Mouse (Mus musculus) CD8-positive naive resting alpha-beta T cell, adult 2 months (primary cell): ENCODE measurements around the gene D230025D16Rik.

ENCODE experiments used
- DNase-seq, 2 experiments: peaks; one replicate each; pipeline ENCODE4 v3.0.0; 2022; ENCODE audit warnings: low read depth in 2 of 2, low spot score in 2 of 2

D230025D16Rik gene

DNA sequence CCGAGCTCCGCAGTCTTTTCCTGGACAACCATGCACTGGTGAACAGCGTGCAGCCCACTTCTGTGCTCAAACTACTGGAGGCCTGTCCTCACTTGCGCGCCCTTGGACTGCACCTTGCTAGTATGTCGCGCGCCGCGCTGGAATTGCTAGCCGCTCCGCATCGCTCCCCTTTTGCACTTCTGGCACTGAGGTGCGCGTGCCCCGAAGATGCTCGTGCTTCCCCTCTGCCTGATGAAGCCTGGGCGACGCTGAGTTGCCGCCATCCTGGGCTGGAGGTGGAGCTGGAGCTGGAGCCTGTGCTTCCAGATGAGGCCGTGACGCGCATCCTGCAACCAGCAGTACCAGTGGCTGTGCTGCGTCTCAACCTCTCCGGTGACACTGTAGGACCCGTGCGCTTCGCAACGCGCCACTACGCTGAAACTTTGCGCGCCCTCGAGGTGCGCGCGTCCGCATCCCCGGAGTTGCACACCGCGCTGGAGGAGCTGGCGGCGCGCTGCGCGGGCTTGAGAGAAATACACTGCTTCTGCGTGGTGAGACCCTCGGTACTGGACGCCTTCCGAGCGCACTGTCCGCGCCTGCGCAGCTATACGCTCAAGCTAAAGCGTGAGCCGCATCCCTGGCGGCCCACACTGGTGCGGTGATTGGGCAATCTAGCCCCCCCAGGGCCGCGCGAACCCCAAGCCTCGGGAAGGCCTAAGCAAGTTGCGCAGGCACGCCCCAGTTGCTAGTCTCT is 43.6 kb downstream of the D230025D16Rik start:
- no peak for DNase-seq

DNA sequence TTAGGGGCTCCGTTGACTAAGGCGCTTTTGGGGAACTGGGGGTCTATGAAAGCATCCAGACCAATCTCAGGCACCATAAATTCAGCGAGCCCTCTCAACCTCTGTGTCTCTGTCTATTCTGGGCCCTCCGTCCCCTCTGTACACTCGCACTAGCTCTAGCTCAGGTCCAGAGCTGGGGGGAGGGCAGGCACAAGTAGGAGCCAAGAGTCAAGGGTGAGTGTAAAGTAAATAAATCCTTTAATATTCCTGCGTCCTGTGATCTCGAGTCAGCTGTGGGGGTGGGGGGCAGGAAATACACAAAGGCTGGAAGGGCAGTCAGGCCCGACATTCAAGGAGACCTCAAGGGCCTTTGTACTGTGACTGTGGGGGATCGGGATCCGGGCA is 44.1 kb downstream of the D230025D16Rik start:
- DNase-seq: no peak

DNA sequence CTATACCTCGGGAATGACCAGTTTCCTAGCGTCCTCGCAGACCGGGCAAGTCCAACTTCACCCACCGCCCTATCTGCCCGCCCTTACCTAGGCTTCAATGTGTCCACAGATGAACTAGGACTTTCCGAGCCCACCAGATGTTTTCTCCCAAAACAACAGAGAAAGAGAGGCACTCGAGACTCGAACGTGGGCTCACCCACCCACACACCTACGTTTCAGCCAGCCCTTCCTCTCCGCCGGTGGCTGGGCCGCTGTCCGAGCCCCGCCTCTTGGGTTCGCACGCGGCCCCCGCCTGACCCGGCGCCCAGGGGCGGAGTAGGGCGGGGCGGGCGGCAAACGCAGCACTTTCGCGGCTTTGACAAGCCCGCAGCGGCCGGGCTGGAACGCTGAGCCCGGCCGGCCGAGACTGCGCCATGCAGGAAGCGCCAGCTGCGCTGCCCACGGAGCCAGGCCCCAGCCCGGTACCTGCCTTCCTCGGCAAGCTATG is 44.6 kb downstream of the D230025D16Rik start, which contains the start of gene Hsf4:
Hsf4 (plus strand) TSS at position 341 of the 487 bp plus-strand sequence.
- DNase-seq: no peak

DNA sequence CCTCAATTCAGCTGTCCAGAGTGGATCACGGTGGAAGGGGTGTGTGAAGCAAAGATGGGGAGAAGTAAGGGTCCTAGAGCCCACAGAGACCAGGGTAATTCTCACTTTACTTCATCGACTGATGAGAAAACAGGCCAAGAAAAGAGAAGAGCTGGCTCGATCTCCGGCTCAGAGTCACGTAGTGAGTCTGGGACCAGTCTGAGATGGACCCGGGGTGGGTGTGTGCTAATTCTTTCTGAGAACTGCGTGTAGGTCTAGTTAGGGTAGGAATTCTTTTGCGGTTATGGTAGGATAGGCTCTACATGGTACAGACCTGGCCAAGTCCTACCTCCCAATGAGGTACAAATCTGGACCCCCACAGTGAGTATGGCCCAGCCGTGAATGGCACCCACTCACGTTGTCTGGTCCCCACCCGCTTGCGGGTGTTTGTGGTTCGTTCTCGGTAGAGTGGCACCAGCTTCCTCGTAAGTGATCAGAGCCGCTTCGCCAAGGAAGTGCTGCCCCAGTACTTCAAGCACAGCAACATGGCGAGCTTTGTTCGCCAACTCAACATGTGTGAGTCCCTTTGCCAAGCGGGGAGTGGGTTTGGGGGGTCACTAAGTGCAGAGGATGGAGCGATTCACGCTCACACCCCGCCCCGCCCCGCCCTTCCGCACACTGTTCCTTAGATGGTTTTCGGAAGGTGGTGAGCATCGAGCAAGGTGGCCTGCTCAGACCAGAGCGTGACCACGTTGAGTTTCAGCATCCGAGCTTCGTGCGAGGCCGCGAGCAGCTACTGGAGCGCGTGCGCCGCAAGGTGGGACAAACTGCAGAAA is 45.4 kb downstream of the D230025D16Rik start:
- DNase-seq: no peak

DNA sequence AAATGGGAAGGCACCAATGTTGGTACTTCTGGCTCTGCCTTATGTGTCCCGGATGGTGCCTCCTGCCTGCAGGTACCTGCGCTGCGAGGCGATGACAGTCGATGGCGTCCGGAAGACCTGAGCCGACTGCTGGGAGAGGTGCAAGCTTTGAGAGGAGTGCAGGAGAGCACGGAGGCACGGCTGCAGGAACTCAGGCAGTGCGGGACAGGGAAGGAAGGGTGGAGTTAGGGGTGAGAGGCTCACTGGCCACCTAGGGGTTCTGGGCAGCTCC is 45.9 kb downstream of the D230025D16Rik start:
- DNase-seq: no peak

DNA sequence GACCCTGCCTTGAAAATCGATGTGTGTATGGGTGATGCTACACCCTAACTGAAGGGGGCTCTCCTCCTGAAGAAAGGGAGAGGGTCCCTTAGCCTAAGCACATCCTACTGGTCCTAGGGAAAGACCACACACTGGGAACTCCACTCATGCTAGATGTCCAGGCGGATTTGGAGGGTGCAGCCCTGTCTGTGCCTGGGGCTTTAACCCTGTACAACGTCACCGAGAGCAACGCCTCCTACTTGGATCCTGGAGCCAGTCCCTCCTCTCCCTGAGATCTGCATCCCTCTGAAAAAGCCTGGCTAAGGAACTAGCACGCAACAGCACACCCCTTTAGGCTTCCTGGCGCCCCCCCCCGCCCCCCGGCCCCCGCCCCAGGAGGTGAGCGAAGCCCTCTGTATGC is 50.4 kb downstream of the D230025D16Rik start:
- DNase-seq: no peak

DNA sequence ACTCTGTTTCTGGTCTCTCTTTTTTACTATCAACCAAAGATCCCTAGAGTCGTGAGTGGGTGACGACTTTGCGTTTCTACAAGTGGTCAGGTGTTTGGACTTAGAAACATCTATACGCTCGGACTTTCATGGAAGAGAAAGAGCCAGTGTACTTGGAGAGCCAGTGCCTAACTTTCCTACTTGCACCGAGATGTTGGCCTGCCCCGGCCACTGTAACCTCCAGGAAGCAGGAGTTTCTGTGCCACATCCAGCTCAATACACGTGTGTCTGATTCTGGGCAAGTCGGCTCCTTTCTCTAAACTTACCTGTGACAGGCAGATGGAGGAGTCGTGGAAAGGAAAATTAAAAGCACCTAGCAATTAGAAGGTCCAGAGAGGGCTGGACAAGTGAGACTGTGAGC is 50.9 kb downstream of the D230025D16Rik start, which contains the start of gene Nol3:
Nol3 (plus strand) TSS at position 301 of the 400 bp plus-strand sequence.
- no peak for DNase-seq

DNA sequence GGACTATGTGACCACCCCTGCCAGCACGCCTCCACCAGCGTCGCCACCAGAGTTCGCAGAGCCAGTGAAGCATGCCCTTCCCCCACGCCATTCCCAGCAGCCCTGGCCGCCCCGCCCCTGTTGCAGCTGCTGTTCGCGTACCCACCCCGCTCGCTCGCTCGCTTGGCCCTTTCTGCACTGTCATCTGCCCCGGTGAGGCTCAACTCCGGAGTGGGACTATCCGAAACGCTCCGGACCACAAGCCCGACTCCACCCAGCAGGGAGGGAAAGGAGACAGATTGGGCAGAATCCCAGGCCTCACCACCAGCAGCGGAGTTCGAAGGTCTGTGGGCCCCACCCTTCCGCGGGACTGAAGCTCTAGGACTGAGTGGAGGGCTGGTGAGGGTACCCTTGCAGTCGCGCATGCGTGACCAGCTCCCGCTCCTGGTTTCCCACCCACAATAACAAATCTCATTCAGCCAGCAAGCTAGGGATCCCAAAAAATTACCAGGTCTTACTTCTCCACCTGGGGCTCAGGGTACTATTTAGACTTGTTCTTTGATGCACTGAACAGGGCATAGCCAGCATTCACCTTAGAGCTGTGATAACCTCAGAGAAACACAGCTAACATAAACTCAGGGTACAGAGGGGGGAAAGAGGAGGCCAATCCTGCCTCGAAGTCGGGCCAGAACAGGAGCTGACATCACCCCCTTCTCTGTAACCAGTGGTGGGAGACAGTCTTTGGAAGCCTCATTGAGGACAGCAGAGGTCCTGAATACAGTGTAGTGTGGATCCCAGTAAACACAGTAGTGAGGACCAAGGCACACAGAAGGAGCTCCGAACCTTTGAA is 51.6 kb downstream of the D230025D16Rik start:
- DNase-seq: no peak

DNA sequence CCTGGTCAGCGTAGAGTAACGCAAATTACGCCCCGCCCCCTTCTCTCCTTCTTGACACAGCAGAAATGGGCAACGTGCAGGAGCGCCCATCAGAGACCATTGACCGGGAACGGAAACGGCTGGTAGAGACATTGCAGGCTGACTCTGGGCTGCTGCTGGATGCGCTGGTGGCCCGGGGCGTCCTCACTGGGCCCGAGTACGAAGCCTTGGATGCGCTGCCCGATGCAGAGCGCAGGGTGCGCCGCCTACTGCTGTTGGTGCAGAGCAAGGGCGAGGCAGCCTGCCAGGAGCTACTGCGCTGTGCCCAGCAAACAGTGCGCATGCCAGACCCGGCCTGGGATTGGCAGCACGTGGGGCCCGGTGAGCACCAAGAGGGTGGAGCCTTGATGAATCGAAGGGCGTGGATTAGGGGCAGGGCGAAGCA is 54.0 kb downstream of the D230025D16Rik start:
- DNase-seq: no peak

DNA sequence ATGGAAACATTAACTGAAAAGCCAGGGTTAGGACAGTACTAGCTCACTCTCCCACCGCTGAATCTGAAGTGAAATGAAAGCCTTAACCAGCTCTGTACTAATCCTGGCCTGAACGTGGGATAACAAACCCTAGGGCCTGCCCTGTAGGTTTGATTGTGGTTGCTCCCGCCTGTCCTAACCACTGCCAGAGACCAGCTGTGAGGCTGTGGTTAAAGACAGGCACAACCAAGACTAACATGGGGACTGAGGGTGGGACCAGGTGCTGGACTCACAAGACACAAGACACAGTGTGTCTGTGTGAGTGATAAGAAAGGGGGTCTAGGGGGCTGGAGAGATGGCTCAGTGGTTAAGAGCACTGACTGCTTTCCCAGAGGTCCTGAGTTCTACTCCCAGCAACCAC is 55.6 kb downstream of the D230025D16Rik start:
- DNase-seq: no peak

DNA sequence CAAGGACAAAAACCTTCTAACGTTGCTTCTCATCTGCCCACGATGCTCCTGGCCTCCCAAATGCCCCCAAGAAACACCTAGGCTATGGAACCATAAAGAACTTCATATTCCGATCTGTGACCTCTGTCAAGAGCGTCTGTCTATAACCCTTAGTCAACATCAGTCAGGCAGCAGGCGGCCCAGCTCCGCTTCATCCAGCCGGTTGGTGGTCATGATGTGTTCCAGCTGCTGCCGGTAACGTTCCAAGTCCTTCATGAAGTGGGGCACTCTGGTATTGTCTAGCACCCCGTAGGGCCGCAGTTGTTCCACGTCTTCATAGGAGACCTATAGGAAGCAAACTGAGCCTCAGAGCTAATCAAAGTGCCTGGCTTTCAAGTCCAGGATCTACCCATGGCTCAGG is 56.9 kb downstream of the D230025D16Rik start:
- DNase-seq: no peak

DNA sequence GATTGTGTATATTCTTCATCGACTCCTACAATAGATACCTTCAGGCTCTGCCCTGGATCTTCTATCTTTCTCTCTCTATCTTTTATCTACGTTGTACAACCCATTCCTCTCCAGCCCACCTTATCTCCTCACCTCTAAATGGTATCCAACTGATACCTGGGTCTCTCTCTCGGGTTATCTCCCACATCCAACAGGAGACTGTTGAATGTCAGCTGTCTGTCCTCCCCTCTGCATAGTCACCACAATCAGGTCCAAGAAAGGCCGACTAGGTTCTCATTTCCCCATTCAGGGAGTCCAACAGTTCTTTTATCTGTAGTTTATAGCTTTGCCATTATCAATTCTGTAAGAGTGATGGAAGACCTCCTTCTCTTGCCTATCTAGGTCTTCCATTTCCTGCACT is 57.3 kb downstream of the D230025D16Rik start:
- DNase-seq: no peak

DNA sequence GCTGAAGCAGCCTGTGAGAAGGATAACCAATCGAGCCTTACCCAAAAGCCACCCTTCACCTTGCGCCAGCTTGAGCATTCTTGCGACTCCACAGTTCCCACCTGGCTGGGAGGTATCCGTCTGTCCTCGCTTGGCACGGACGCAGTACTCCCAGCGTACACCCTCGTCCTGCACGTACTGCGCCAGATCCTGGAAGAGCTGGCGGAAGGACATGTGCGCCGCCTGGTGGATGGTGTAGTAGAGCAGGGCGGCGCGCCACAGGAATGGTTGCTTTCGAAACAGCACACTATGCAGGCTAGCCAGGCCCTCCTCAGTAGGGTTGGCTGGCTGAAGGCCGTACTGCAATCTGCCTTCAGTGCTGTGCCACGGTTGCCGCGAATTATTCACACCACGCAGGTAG is 58.1 kb downstream of the D230025D16Rik start:
- DNase-seq: no peak

DNA sequence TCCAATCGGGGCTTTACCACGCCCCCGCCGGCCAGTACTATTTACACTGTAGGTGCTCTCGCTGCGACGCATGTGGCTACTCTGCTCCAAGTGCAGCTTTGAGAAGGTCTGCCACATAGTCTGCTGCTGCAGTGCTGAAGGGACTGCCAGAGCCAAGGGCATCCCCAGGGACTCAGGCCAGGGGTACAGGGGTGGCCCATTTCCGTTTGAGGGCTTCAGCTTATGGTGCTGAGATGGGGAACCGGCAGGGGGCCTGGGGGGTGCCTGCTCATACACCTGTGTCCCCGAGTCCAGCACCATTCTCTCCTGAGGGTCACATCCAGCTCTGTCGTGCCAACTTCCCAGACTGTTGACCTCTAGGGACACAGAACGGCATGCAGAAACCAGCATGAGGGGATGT is 60.6 kb downstream of the D230025D16Rik start:
- no peak for DNase-seq

DNA sequence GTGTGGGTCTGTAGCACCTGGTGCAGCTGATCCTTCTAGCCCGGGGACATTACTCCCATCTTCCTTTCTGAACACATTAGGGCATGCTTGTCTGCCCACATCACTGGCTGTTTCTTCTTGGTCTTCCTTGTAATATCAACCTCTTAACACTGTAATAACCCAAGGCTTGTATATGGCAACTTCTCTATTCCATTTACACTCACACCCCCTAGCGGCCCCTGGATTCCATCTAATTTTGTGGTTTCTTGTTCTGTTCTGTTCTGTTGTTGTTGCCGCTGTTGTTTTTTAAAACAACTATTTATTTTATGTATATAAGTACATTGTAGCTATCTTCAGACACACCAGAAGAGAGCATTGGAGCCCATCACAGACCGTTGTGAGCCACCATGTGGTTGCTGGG is 62.0 kb downstream of the D230025D16Rik start:
- no peak for DNase-seq

DNA sequence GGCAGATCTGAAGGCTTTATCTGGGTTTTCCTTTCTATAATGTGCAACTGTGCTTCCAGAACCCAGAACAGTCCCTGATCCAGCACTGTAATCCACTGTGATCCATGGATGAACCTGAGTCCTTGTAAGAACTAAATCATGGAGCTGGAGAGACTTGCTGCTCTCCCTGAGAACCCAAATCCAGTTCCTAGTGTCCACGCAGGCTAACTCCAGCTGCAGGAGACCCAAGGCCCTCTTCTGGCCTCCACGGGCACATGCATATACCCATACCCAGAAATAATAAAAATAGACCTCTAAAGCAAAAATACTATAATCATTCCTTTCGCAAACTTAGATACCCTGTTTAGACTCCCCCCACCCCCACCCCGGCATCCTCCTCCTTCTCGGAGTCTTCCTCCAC is 63.3 kb downstream of the D230025D16Rik start:
- DNase-seq: no peak

DNA sequence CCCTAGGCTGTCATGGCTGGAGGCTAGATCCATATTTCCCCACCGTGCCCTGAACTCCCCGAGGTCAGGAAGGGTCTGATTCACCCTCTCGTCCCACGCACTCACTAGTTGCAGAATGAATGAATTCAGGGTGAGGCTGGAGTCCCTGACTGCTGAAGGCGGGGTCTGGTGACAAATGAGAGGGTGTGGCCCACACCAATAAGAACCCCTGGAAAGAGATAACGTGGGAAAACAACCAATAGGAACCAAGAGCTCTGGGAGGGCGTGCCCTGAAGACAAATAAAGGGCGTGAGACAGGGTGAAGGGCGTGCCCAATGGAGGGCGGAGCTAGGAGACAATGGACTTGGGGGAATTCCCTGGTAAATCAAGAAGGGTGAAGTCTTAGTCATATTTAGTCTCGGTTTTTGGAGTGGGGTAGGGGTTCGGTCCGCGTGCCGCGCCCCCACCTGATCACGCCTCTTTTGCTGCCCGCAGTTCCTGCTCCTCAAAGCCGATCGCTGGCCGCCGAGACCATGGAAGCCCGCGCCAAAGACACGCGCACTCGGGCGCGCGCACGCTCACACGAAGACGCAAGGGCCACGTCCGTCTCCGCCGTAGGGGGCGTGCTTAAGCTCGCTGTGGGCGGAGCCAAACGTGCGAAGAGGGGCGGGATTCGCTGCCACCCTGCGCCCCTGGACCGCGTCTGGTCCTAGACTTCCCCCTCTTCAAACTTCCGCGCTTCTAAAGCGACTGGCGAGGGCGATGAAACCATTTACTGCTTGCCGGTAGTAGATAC is 64.2 kb downstream of the D230025D16Rik start:
- peak; percentile 87 to 92 for DNase-seq

DNA sequence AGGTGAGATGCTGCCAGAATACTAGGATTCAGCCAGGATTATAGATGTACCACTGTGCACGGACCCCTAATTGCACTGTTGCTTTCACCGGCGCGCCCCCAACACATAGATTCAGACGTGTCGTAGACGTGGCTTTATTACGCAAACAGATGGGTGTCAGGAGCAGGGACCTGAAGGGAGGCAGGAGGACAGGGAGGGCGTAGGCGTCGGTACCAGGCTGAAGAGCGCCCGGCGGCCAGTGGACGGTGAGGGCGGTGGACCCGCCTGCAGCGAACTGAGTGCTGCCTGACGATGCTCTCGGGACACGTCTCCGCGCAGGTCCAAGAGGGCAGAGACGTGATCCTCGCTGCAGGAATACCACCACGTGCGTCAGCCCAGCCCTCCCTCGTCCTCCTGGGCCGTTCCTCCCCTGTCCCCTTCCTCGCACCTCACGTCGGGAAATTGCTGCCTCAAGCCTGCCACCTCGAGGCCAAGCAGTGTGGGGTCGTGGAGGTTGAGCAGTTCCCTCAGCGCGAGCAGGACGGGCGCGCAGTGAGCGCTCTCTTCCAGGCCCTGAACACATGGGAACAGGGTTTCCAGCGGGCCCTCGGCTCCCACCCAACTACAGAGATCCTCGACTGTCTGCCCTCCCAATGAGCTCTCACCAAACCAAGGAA is 65.0 kb downstream of the D230025D16Rik start, which contains the start of gene 4931428F04Rik:
4931428F04Rik (minus strand) TSS at position 60 of the 656 bp plus-strand sequence.
- DNase-seq: no peak

DNA sequence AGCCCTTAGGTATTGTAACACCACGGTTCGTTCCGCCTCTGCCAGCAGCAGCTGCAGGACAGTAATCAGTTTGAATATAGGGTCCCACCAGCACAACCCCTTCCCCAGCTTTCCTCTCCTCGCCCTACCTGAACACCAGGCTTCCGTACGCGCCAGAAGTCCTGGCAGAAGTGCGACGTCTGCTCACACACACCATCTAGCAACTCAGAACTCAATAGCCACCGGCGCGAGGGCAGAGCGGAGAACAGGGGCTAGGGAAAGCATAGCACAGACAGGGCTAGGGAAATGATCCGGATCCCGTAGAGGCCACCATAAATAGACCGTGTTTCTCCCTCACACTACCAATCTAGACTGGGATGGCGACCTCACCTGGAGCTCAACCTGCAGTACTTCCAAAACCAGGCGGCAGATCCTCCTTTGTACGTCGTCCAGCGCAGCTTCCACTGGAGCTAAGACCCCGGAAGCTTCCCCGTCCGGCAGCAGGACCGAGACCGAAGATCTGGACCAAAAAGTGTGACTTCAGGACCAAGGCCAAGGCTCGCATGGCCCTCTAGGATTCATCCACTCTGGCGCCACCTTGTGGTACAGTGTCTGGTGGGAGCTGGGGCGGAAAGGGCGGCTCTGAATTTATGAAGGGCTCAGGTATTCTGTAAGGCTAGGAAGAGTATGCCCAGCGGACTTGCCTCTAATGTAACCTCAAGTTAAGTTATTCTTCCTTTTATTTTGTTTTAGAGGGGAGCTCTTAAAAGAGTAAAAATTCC is 65.8 kb downstream of the D230025D16Rik start:
- peak; percentile 84 to 92 for DNase-seq
